Mouse (Mus musculus) limb, embryonic 13.5 days (tissue): ENCODE data around the gene Cstad. TPM values are rescaled to one million over a fixed set of nuclear protein-coding genes. Genes with fewer than 3 reads are reported as not detected.

Experiments used
- ATAC-seq: fragments of 200-750 bp; cut with Nextera tagmentation; 2 replicates; pipeline ENCODE4 v1.8.0; 2017; ENCODE audit warnings: low read depth, moderate number of reproducible peaks, moderate TSS enrichment; ENCODE audit not compliant: low FRiP score
- H3K27ac ChIP-seq: fragments of 300-500 bp; sonication (generic); 2 replicates; pipeline ENCODE4 v1.5.1; 2015; ENCODE audit warnings: inconsistent platforms, mild to moderate bottlenecking, moderate library complexity
- H3K27me3 ChIP-seq: fragments of 300-500 bp; sonication (generic); 2 replicates; pipeline ENCODE4 v1.6.1; 2015; ENCODE audit warnings: mild to moderate bottlenecking, inconsistent platforms
- H3K36me3 ChIP-seq: fragments of 300-500 bp; sonication (generic); 2 replicates; pipeline ENCODE4 v1.6.1; 2015; ENCODE audit warnings: inconsistent platforms, mild to moderate bottlenecking, moderate library complexity
- H3K4me1 ChIP-seq: fragments of 300-500 bp; sonication (generic); 2 replicates; pipeline ENCODE4 v1.6.1; 2015; ENCODE audit warnings: inconsistent platforms
- H3K4me2 ChIP-seq: fragments of 300-500 bp; sonication (generic); replicated peaks from 2 replicates; pipeline ENCODE4 v1.6.1; 2015; ENCODE audit warnings: inconsistent platforms, mild to moderate bottlenecking, moderate library complexity
- H3K4me3 ChIP-seq: fragments of 300-500 bp; sonication (generic); 2 replicates; pipeline ENCODE4 v1.5.1; 2015; ENCODE audit warnings: moderate library complexity, mild to moderate bottlenecking, inconsistent platforms
- H3K9ac ChIP-seq: fragments of 300-500 bp; sonication (generic); 2 replicates; pipeline ENCODE4 v1.6.1; 2015; ENCODE audit warnings: mild to moderate bottlenecking, inconsistent platforms
- H3K9me3 ChIP-seq: fragments of 300-500 bp; sonication (generic); 2 replicates; pipeline ENCODE4 v1.6.1; 2016; ENCODE audit warnings: inconsistent platforms
- WGBS: fragments of 180-500 bp; shearing (Covaris S2); methylation state at CpG from one replicate; pipeline ENCODE4 v1.1.7; 2015; 5-methylcytosine and 5-hydroxymethylcytosine counted together
- polyA plus RNA-seq: library from polyadenylated mRNA; unstranded; fragments of >200 nt; fragmentation: Nextera tagmentation; extraction: Ambion mirVana; gene quantifications from 2 replicates; pipeline ENCODE4 v1.2.1, GENCODE M21; 2015

Gene Cstad
- polyA plus RNA-seq, 1 experiment from 2014 or later = 1.6 TPM

DNA sequence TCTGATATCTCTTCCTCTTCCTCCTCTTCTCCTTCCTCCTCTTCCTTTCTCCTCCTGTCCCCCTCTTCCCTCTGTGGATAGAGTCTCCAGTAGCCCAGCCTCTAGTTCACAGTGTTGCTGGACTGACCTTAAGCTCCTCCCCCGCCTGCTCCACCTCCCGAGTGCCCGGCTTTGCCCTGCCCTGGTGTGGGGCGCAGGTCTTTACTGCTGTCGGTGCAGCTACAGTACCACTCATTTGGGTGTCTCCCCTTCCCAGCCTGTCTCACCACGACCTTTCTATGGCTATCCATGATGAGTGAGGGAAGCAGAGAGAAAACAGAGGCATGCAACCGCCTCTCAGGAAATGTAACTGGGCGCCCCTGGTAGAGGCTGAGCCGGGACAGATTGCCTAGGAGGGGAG lies 5.5 kb downstream of the Cstad start:
- no peaks in the 10 kb centered on the region for H3K9me3 ChIP-seq
- H3K4me1 ChIP-seq = peaks cover 66% of the 10 kb centered on the region
- WGBS = 14% methylated on average over 9 of the region's 9 CpGs
- H3K4me2 ChIP-seq = peak overlapping the region; percentile 55
- no peaks in the 10 kb centered on the region for H3K36me3 ChIP-seq
- peak overlapping the region; percentile 96 for H3K27ac ChIP-seq
- ATAC-seq = no peak
- H3K4me3 ChIP-seq = peak overlapping the region; percentile 14
- peak overlapping the region; percentile 54; the same call in 1 of the 2 replicates for H3K9ac ChIP-seq
- no peaks in the 10 kb centered on the region for H3K27me3 ChIP-seq

DNA sequence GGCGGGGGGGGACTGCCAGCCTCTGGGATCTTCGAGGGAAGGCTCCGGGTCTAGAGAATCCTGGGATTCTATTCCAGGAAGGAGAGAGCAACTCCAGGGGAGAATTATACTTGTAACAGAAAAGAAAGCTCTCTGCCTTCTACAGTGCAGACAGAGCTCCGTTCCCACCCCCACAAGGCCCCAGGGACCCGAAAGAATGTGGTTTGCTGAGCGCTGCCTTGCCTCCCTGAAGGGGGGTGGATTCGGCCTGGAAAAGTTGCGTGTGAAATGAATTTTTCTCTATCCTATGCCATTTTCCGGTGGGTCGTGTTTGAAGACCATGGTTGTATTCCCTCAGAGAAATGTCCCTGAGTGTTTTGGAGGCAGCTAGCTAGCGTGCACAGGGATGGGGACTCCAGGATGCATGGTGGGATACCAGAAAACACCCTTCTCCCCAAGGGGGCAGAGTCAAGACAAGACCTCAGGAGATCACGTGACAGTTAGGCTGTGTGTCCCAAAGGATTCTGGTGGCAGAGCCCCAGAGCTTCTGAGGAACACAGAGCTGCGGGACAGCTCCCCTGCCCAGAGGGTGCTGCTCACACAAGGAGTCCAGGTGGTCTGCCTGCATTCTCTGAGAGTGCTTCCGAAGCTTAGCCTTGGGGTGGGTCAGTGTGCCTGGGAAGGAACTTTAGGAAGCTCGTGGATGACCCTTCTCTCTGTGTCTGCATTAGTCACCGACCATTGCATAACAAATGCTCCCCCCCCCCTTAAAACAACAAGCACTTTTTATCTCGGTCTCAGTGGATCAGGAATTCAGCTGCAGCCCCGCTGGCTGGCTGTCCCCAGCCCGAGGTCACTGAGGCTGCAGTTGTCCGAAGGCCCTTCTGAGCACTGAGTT lies 6.4 kb downstream of the Cstad start:
- H3K4me2 ChIP-seq = peak overlapping the region; percentile 55
- H3K4me3 ChIP-seq = peak overlapping the region; percentile 14
- ATAC-seq = 0 out of 2 replicates have a peak, but pooled peaks have one; percentile 34

DNA sequence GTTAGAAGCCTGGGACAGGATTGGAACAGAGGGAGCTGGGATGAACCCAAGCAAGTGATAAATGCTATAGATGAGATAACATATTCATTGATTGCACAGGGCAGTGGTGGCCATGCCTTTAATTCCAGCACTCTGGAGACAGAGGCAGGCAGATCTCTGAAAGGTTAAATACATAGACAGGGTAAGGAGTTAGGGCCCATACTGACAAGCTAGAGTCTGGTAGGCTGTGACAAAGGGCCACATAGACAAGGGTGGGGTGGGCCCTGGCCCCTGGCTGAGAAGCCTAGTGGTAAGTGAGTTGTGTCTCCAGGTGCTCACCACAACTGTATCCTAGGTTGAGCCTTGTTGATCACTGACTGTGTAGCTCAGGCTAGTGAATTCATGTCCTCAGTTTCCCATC lies 7.6 kb downstream of the Cstad start:
- Histone ChIP-seq H3K27me3 (no peaks in the 10 kb centered on the region), H3K4me3 (no peak overlapping the region), H3K9me3 (no peaks in the 10 kb centered on the region), H3K27ac (no peak overlapping the region), H3K36me3 (no peaks in the 10 kb centered on the region), H3K4me2 (no peak overlapping the region), H3K9ac (no peak overlapping the region), H3K4me1 (peaks cover 79% of the 10 kb centered on the region)
- no peak for ATAC-seq

More for the DNA sequence above, 6.4 kb downstream of the Cstad start:
- H3K9ac ChIP-seq = peak overlapping the region; percentile 54; the same call in 1 of the 2 replicates
- H3K27ac ChIP-seq = peak overlapping the region; percentile 96
- no peaks in the 10 kb centered on the region for H3K9me3 ChIP-seq
- WGBS = 14% methylated on average over 20 of the region's 20 CpGs
- H3K36me3 ChIP-seq = no peaks in the 10 kb centered on the region
- H3K27me3 ChIP-seq = no peaks in the 10 kb centered on the region
- peaks cover 66% of the 10 kb centered on the region for H3K4me1 ChIP-seq

DNA sequence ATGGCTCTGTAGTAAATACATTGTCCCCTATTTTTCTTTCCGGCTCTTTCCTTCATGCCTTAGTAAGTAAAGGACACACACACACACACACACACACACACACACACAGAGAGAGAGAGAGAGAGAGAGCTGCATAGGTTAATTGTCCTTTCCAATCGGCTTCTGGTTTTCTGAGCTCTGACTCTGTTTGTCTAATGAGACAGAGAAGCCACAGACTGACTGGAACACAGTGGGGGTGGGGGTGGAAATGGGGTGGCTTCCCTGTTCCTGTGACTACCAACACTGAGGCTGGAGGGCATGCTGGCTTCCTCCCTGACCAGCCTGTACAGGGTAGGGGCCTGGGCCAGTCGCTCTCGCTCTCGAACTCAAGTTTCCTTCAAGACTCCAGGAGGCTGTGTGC lies 8.9 kb downstream of the Cstad start:
- no peak overlapping the region for H3K4me3 ChIP-seq
- peaks cover 84% of the 10 kb centered on the region for H3K4me1 ChIP-seq
- 54% methylated on average over 5 of the region's 5 CpGs for WGBS
- peak overlapping the region; percentile 99; the same call in 1 of the 2 replicates for H3K27ac ChIP-seq
- H3K36me3 ChIP-seq = no peaks in the 10 kb centered on the region
- no peak for ATAC-seq
- no peaks in the 10 kb centered on the region for H3K27me3 ChIP-seq
- H3K9me3 ChIP-seq = no peaks in the 10 kb centered on the region
- no peak overlapping the region for H3K4me2 ChIP-seq
- peak overlapping the region; percentile 19; the same call in 1 of the 2 replicates for H3K9ac ChIP-seq

DNA sequence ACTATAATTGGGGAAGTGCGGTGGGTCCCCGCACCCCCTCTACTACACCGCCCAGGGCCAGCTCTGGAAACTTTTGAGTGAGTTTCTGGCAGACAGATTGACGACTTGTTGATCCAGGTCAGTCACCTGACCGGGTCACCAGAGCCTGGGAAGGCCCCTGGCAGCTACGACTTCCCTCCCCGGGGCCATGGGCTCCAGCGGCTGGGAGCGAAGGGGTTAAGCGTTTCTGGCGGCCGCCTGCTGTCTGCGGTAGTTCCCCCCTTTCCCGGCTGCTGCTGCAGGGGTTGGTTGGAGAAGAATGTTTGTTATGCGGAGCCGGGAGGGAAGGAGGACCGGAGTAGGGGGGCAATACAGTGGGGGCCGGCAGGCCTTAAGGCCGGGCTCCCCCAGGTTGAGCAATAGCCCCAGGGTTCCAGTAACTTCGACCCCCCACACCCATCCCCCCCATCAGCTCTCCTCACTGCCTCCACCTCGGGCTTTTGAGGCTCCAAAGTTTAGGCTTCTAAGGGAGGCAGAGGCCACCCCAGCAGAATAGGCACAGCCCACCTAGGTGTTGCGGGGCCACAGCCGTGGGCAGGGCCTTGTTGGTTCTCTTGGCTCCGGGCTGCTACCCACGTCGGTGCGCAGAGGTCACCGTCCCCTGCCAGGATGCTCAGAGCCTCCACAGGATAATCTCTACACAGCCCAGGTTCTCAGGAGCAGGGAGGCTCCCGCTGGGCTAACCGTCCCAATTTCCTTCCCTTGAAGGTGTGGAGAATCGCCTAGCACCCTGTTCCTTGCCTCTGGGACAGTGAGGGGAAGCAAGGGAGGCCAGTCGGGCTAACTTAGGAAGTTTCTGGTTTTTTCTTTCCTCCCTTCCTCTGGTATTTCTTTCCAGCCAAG lies 10.3 kb downstream of the Cstad start:
- H3K27me3 ChIP-seq = no peaks in the 10 kb centered on the region
- H3K4me2 ChIP-seq = peak overlapping the region; percentile 61
- no peaks in the 10 kb centered on the region for H3K9me3 ChIP-seq
- WGBS = under 1% methylated on average over 32 of the region's 32 CpGs
- peak overlapping the region; percentile 56 for H3K9ac ChIP-seq
- peak; percentile 75 for ATAC-seq
- H3K36me3 ChIP-seq = no peaks in the 10 kb centered on the region
- peaks cover 77% of the 10 kb centered on the region for H3K4me1 ChIP-seq
- H3K27ac ChIP-seq = peak overlapping the region; percentile 99
- peak overlapping the region; percentile 18 for H3K4me3 ChIP-seq

DNA sequence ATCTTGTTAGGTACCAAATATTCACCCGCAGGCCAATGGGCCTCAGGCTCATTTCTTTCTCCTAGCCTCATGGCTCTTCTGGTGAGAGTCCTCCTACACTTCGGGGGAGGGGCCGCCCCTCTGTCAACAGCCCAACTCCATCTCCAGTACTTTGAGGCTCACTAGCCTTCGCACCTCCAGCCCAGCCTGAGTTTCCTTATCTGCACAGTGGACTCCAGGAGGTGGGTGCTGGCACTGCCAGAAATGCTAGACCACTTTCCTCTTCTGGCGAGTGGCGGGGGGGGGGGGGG lies 10.9 kb downstream of the Cstad start:
- H3K9ac ChIP-seq = peak overlapping the region; percentile 56; the same call in 1 of the 2 replicates
- H3K27me3 ChIP-seq = no peaks in the 10 kb centered on the region
- peak overlapping the region; percentile 99 for H3K27ac ChIP-seq
- no peaks in the 10 kb centered on the region for H3K36me3 ChIP-seq
- H3K4me2 ChIP-seq = peak overlapping the region; percentile 61
- H3K4me3 ChIP-seq = 0 out of 2 replicates have a peak overlapping the region, but pooled peaks have one; percentile 18
- H3K9me3 ChIP-seq = no peaks in the 10 kb centered on the region
- no peak; the same call in 1 of the 2 replicates for ATAC-seq
- WGBS = 13% methylated on average over 4 of the region's 6 CpGs
- peaks cover 72% of the 10 kb centered on the region for H3K4me1 ChIP-seq

DNA sequence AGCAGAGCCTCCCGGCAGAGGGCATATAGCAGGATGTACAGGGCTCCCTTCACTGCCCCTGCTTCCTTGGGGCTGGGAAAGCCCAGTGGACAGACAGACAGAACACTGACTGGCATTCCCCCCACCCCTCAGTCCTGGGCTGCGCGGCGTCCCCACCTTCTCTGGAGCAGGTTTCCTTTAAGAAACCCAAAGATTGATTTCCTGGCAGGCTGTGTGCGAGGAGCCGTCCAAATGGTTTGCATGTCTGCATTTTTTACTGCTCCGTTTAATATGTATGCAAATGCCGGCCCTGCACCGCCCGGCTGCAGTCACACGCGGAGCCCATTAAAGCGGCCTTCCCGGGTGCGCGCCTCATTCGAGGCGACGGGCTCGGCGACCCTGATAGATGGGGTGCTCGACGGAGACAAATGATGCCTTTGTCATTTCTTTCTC lies 11.8 kb downstream of the Cstad start:
- Histone ChIP-seq H3K9ac (peak overlapping the region; percentile 27), H3K4me2 (peak overlapping the region; percentile 61), H3K4me1 (peaks cover 62% of the 10 kb centered on the region), H3K4me3 (peak overlapping the region; percentile 21), H3K36me3 (no peaks in the 10 kb centered on the region), H3K27ac (peak overlapping the region; percentile 99), H3K27me3 (no peaks in the 10 kb centered on the region), H3K9me3 (no peaks in the 10 kb centered on the region)
- no peak for ATAC-seq
- 7% methylated on average over 23 of the region's 23 CpGs for WGBS

DNA sequence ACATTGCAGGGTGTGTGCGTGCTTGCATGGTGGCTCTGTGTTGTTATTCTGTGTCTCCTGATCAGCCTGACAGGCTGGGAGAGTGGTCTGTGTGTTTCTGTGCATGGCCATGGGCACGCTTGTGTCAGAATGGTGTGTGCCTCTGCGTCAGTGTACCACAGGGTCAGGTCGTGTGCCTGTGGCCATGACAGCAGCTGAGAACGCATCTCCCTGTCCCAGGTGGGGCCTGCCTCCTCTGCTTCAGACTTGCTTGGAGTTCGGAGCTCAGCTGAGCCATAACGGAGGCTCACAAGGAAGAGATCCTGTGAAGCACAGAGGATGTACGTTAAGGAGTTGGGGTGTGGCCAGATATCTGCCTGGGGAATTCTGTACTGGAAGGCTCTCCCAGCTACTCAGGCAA lies 13.1 kb downstream of the Cstad start:
- no peaks in the 10 kb centered on the region for H3K36me3 ChIP-seq
- no peak overlapping the region for H3K4me2 ChIP-seq
- peak overlapping the region; percentile 23; the same call in 1 of the 2 replicates for H3K27ac ChIP-seq
- no peaks in the 10 kb centered on the region for H3K9me3 ChIP-seq
- peaks cover 49% of the 10 kb centered on the region for H3K4me1 ChIP-seq
- ATAC-seq = no peak
- WGBS = 74% methylated on average over 8 of the region's 8 CpGs
- H3K4me3 ChIP-seq = no peak overlapping the region
- H3K9ac ChIP-seq = peak overlapping the region; percentile 21; the same call in 1 of the 2 replicates
- no peaks in the 10 kb centered on the region for H3K27me3 ChIP-seq

DNA sequence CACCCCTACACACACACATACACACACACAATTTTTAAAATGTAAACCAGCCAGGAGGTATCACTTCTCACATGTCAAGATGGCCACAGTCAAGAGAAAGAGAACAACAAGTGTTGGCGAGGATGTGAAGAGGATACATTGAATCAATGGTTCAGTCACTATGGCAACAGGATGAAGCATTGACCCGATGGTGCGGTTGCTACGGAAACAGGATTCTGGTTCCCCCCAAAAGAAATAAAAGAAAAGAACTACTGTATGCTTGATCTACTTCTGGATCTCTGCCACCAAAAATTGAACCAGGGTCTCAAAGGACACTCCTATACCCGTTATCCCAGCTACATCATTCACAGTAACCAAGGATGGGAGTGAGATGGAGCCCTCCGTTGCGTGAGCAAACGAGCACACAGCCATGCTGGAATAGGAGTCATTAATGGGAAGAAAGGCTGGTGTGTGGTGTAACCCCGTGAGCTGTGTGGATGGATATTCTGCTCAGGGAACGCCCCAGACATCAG lies 13.9 kb downstream of the Cstad start:
- ATAC-seq = no peak
- 82% methylated on average over 10 of the region's 10 CpGs for WGBS
- no peaks in the 10 kb centered on the region for H3K36me3 ChIP-seq
- no peak overlapping the region for H3K9ac ChIP-seq
- H3K4me3 ChIP-seq = no peak overlapping the region
- no peak overlapping the region for H3K4me2 ChIP-seq
- no peak overlapping the region for H3K27ac ChIP-seq
- H3K27me3 ChIP-seq = no peaks in the 10 kb centered on the region
- no peaks in the 10 kb centered on the region for H3K9me3 ChIP-seq
- H3K4me1 ChIP-seq = peaks cover 49% of the 10 kb centered on the region

DNA sequence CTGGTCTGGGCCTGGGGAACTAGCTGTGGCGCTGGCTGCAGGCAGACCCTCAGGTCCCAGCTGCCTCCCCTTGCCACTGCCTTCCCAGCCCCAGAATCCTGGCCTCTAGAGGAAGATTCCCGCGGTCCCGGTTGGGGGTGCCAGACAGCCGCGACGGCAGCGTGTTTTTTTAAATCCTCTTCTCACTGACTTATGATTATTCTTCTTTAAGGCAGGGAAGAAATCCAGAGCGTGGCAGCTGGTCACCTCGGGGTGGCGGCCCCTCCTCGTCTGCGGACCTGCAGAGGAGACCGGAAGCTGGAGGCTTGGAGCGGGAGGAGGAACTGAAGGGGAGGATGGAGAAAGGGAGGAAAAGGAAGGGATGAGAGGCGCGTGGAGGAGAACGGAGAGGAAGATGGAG lies 18.7 kb downstream of the Cstad start:
- H3K4me3 ChIP-seq = peak overlapping the region; percentile 29
- peak overlapping the region; percentile 61 for H3K4me2 ChIP-seq
- ATAC-seq = peak; percentile 58
- peak overlapping the region; percentile 63 for H3K9ac ChIP-seq
- H3K9me3 ChIP-seq = no peaks in the 10 kb centered on the region
- 1% methylated on average over 18 of the region's 18 CpGs for WGBS
- H3K4me1 ChIP-seq = peaks cover 32% of the 10 kb centered on the region
- H3K36me3 ChIP-seq = no peaks in the 10 kb centered on the region
- H3K27ac ChIP-seq = peak overlapping the region; percentile 84
- H3K27me3 ChIP-seq = no peaks in the 10 kb centered on the region

DNA sequence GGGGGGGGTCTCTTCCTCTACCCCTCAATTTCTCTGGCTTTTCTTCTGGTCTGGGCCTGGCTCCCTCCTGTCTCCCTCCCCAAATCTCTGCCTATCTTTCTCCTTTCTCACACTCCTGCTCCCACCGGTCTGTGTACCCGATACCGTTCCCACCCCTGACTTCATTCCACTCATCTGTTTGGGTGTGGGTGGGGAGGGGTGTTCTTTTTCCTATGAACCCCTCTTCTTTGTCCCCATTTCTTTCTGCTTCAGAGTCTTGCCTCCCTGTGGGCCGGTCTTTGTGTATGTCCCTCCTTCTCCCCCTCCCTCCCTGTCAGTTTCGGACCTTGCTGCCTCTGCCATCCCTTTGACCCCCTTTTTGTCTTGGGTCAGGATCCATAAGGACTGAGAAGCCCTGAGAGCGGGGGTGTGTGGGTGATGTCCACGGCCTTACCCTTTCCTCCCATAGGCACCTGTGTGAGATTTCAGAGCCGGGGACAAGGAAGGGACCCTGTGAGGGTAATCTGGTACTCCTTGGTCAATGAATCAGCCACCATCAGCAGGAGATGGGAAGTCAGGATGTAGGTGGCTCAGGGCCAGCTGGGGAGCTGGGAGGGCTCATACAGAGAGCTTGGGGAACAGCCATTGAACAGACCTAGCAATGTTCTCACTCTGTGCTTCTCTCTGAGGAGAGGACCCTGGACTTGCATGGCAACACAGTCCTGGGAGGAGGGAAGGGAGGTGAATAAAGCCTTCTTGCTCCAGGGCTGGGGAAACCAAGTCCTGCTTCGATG lies 19.5 kb downstream of the Cstad start:
- peak overlapping the region; percentile 84 for H3K27ac ChIP-seq
- WGBS = 51% methylated on average over 9 of the region's 9 CpGs
- peaks cover 39% of the 10 kb centered on the region for H3K4me1 ChIP-seq
- no peaks in the 10 kb centered on the region for H3K27me3 ChIP-seq
- 0 out of 2 replicates have a peak, but pooled peaks have one; percentile 20 for ATAC-seq
- no peaks in the 10 kb centered on the region for H3K36me3 ChIP-seq
- H3K4me2 ChIP-seq = peak overlapping the region; percentile 61
- peak overlapping the region; percentile 63 for H3K9ac ChIP-seq
- peak overlapping the region; percentile 29 for H3K4me3 ChIP-seq
- H3K9me3 ChIP-seq = no peaks in the 10 kb centered on the region
